Comparison of ENCODE assay signal across 8 mouse cellular contexts in genomic region chr5:148831141-148831547, GRCm38 (mm10).
DNase-seq lines count a peak whose midpoint lies in the region; ATAC-seq and TF ChIP-seq lines count a peak whose summit lies in the region.

No protein-coding gene starts in this region.

- intact Hi-C loops in heart, postnatal 25 days (cut with DNase I) = loop anchor here (2.0 kb wide), 1 partner anchor 18 kb away; no protein-coding TSS in a partner anchor

- no peak for TF ChIP-seq POLR2A in small intestine, adult 2 months (IDR thresholded peaks at IDR 0.05; ENCODE audit: low read depth, low read length)

- 0 out of 2 replicates have a peak, but pooled peaks have one; percentile 20 for ATAC-seq in liver, embryonic 12.5 days
- ATAC-seq in CD4-positive, CD25-positive, alpha-beta regulatory T cell, adult 4 months = no peak

- no peaks in the 10 kb centered on the region for H3K9me3 ChIP-seq in heart, embryonic 10.5 days
- H3K9me3 ChIP-seq in liver, embryonic 12.5 days (replicated peaks) = no peaks in the 10 kb centered on the region

- H3K36me3 ChIP-seq in heart, embryonic 10.5 days = no peaks in the 10 kb centered on the region
- H3K36me3 ChIP-seq in liver, embryonic 12.5 days = no peaks in the 10 kb centered on the region
- no peaks in the 10 kb centered on the region for H3K36me3 ChIP-seq in small intestine, adult 2 months (ENCODE audit: control insufficient read depth, insufficient read depth, low read length)

- no peak overlapping the region; the same call in 1 of the 2 replicates for H3K9ac ChIP-seq in liver, embryonic 12.5 days

- H3K27ac ChIP-seq in heart, embryonic 10.5 days = peak overlapping the region; percentile 69
- no peak overlapping the region for H3K27ac ChIP-seq in liver, embryonic 12.5 days
- no peak overlapping the region for H3K27ac ChIP-seq in small intestine, adult 2 months (ENCODE audit: insufficient read depth, low read depth, low read length)

- peak overlapping the region; percentile 49 for H3K4me3 ChIP-seq in heart, embryonic 10.5 days
- peak overlapping the region; percentile 46 for H3K4me3 ChIP-seq in liver, embryonic 12.5 days
- H3K4me3 ChIP-seq in small intestine, adult 2 months (ENCODE audit: low read depth, low read length) = peak overlapping the region; percentile 36

- H3K4me1 ChIP-seq in heart, embryonic 10.5 days = peaks cover 10% of the 10 kb centered on the region; the same call in 1 of the 2 replicates
- H3K4me1 ChIP-seq in liver, embryonic 12.5 days = peaks cover 20% of the 10 kb centered on the region
- no peaks in the 10 kb centered on the region for H3K4me1 ChIP-seq in small intestine, adult 2 months (ENCODE audit: control insufficient read depth, insufficient read depth, insufficient read length, low read length)

- peak; percentile 13 for DNase-seq in heart, adult 8-10 months (ENCODE audit: low spot score)
- DNase-seq in heart, postnatal 25 days (ENCODE audit: low spot score) = no peak
- DNase-seq in R1 (ENCODE audit: low read depth, low spot score) = peak; percentile 62
- no peak for DNase-seq in heart, embryonic 10.5 days (ENCODE audit: low spot score)
- no peak for DNase-seq in urinary bladder, postnatal 14 days (ENCODE audit: low spot score)

- H3K4me2 ChIP-seq in liver, embryonic 12.5 days = peak overlapping the region; percentile 70

- WGBS in heart, embryonic 10.5 days = 13% methylated on average over 9 of the region's 9 CpGs
- 10% methylated on average over 9 of the region's 9 CpGs for WGBS in liver, embryonic 12.5 days (ENCODE audit: insufficient replicate concordance)
- 24% methylated on average over 9 of the region's 9 CpGs for WGBS in small intestine, adult 2 months

- no peak for TF ChIP-seq CTCF in small intestine, adult 2 months (IDR thresholded peaks at IDR 0.05; ENCODE audit: extremely low read depth, insufficient read length, insufficient replicate concordance, low read depth, low read length)

- peaks cover 20% of the 10 kb centered on the region for H3K27me3 ChIP-seq in heart, embryonic 10.5 days (ENCODE audit: insufficient read depth, poor library complexity, severe bottlenecking)
- H3K27me3 ChIP-seq in liver, embryonic 12.5 days (replicated peaks) = peaks cover 41% of the 10 kb centered on the region
- H3K27me3 ChIP-seq in small intestine, adult 2 months (ENCODE audit: control insufficient read depth, insufficient read depth, low read length) = peaks cover 5% of the 10 kb centered on the region

Comparison
In these comparisons a context has a peak if more than half of its experiments do, and no peak if none do; other contexts are left out.
1. DNase-seq: peak in heart, adult 8-10 months (single experiment) and R1 (single experiment); none in heart, postnatal 25 days (single experiment), heart, embryonic 10.5 days (single experiment) and urinary bladder, postnatal 14 days (single experiment).
2. Peak in every context shown above with its lines, with median percentiles within 50 percentile points of each other: H3K4me3 ChIP-seq.